Mouse (Mus musculus): ENCODE results near the gene Gm14085. TPM values are rescaled to one million over a fixed set of nuclear protein-coding genes. Genes with fewer than 3 reads are reported as not detected.
"Not testable (repeated sequence)": the region's sequence is repeated elsewhere in the genome, so short reads cannot be mapped to it uniquely, and the experiment has no call there.

Gm14085 gene
- polyA plus RNA-seq, 1 experiment = not detected

- Histone ChIP-seq H3K36me3 (ENCODE audit: control insufficient read depth, insufficient read depth, low read length, poor library complexity, severe bottlenecking) (no peaks in the 10 kb centered on the region), H3K9ac (ENCODE audit: low read depth, poor library complexity, severe bottlenecking) (no peak overlapping the region), H3K9me3 (replicated peaks; ENCODE audit: control insufficient read depth, insufficient read depth, low read length, poor library complexity, severe bottlenecking) (no peaks in the 10 kb centered on the region), H3K4me3 (ENCODE audit: low read depth, low read length) (no peak overlapping the region), H3K27me3 (ENCODE audit: control insufficient read depth, insufficient read depth, low read length, poor library complexity, severe bottlenecking) (no peaks in the 10 kb centered on the region), H3K4me1 (ENCODE audit: control insufficient read depth, insufficient read depth, low read length) (no peaks in the 10 kb centered on the region), H3K27ac (ENCODE audit: insufficient read depth, low read length) (no peak overlapping the region)
- TF ChIP-seq EP300 (IDR thresholded peaks at IDR 0.05; ENCODE audit: insufficient read depth, low read depth, low read length) = no peak
- no peak for TF ChIP-seq POLR2A (IDR thresholded peaks at IDR 0.05; ENCODE audit: insufficient read depth, low read length)
- no peak for TF ChIP-seq CTCF (IDR thresholded peaks at IDR 0.05; ENCODE audit: low read depth, low read length)
Observed at GRCm38 (mm10) chr2:122486674-122487073, 1.9 kb downstream of the Gm14085 start.

GRCm38 (mm10) chr2:122529696-122530095 lies 45.0 kb downstream of the Gm14085 start:
- not testable (repeated sequence) for H3K27me3 ChIP-seq (ENCODE audit: control insufficient read depth, insufficient read depth, low read length, poor library complexity, severe bottlenecking); H3K36me3 ChIP-seq (ENCODE audit: control insufficient read depth, insufficient read depth, low read length, poor library complexity, severe bottlenecking); H3K4me3 ChIP-seq (ENCODE audit: low read depth, low read length); H3K9me3 ChIP-seq (replicated peaks; ENCODE audit: control insufficient read depth, insufficient read depth, low read length, poor library complexity, severe bottlenecking); H3K9ac ChIP-seq (ENCODE audit: low read depth, poor library complexity, severe bottlenecking); H3K4me1 ChIP-seq (ENCODE audit: control insufficient read depth, insufficient read depth, low read length); H3K27ac ChIP-seq (ENCODE audit: insufficient read depth, low read length)

- no peak overlapping the region for H3K27ac ChIP-seq (ENCODE audit: insufficient read depth, low read length)
- no peaks in the 10 kb centered on the region for H3K9me3 ChIP-seq (replicated peaks; ENCODE audit: control insufficient read depth, insufficient read depth, low read length, poor library complexity, severe bottlenecking)
- no peak overlapping the region for H3K4me3 ChIP-seq (ENCODE audit: low read depth, low read length)
- no peak overlapping the region for H3K9ac ChIP-seq (ENCODE audit: low read depth, poor library complexity, severe bottlenecking)
- no peaks in the 10 kb centered on the region for H3K27me3 ChIP-seq (ENCODE audit: control insufficient read depth, insufficient read depth, low read length, poor library complexity, severe bottlenecking)
- TF ChIP-seq EP300 (IDR thresholded peaks at IDR 0.05; ENCODE audit: insufficient read depth, low read depth, low read length) (no peak), POLR2A (IDR thresholded peaks at IDR 0.05; ENCODE audit: insufficient read depth, low read length) (no peak), CTCF (IDR thresholded peaks at IDR 0.05; ENCODE audit: low read depth, low read length) (no peak)
- no peaks in the 10 kb centered on the region for H3K4me1 ChIP-seq (ENCODE audit: control insufficient read depth, insufficient read depth, low read length)
- H3K36me3 ChIP-seq (ENCODE audit: control insufficient read depth, insufficient read depth, low read length, poor library complexity, severe bottlenecking) = no peaks in the 10 kb centered on the region
Observed at GRCm38 (mm10) chr2:122531290-122531689, 46.5 kb downstream of the Gm14085 start.

GRCm38 (mm10) chr2:122531726-122532125 lies 47.0 kb downstream of the Gm14085 start:
- Histone ChIP-seq H3K9ac (ENCODE audit: low read depth, poor library complexity, severe bottlenecking) (no peak overlapping the region), H3K4me3 (ENCODE audit: low read depth, low read length) (no peak overlapping the region), H3K27me3 (ENCODE audit: control insufficient read depth, insufficient read depth, low read length, poor library complexity, severe bottlenecking) (no peaks in the 10 kb centered on the region), H3K36me3 (ENCODE audit: control insufficient read depth, insufficient read depth, low read length, poor library complexity, severe bottlenecking) (no peaks in the 10 kb centered on the region), H3K27ac (ENCODE audit: insufficient read depth, low read length) (no peak overlapping the region), H3K9me3 (replicated peaks; ENCODE audit: control insufficient read depth, insufficient read depth, low read length, poor library complexity, severe bottlenecking) (no peaks in the 10 kb centered on the region), H3K4me1 (ENCODE audit: control insufficient read depth, insufficient read depth, low read length) (no peaks in the 10 kb centered on the region)
- no peak for TF ChIP-seq CTCF (IDR thresholded peaks at IDR 0.05; ENCODE audit: low read depth, low read length)
- no peak for TF ChIP-seq EP300 (IDR thresholded peaks at IDR 0.05; ENCODE audit: insufficient read depth, low read depth, low read length)
- TF ChIP-seq POLR2A (IDR thresholded peaks at IDR 0.05; ENCODE audit: insufficient read depth, low read length) = no peak

GRCm38 (mm10) chr2:122532136-122532801 lies 47.5 kb downstream of the Gm14085 start:
- Histone ChIP-seq H3K27me3 (ENCODE audit: control insufficient read depth, insufficient read depth, low read length, poor library complexity, severe bottlenecking) (no peaks in the 10 kb centered on the region), H3K4me3 (ENCODE audit: low read depth, low read length) (no peak overlapping the region), H3K27ac (ENCODE audit: insufficient read depth, low read length) (no peak overlapping the region), H3K4me1 (ENCODE audit: control insufficient read depth, insufficient read depth, low read length) (no peaks in the 10 kb centered on the region), H3K9me3 (replicated peaks; ENCODE audit: control insufficient read depth, insufficient read depth, low read length, poor library complexity, severe bottlenecking) (no peaks in the 10 kb centered on the region), H3K36me3 (ENCODE audit: control insufficient read depth, insufficient read depth, low read length, poor library complexity, severe bottlenecking) (no peaks in the 10 kb centered on the region), H3K9ac (ENCODE audit: low read depth, poor library complexity, severe bottlenecking) (no peak overlapping the region)
- TF ChIP-seq EP300 (IDR thresholded peaks at IDR 0.05; ENCODE audit: insufficient read depth, low read depth, low read length) (no peak), POLR2A (IDR thresholded peaks at IDR 0.05; ENCODE audit: insufficient read depth, low read length) (no peak), CTCF (IDR thresholded peaks at IDR 0.05; ENCODE audit: low read depth, low read length) (no peak)

- H3K4me1 ChIP-seq (ENCODE audit: control insufficient read depth, insufficient read depth, low read length) = no peaks in the 10 kb centered on the region
- H3K27ac ChIP-seq (ENCODE audit: insufficient read depth, low read length) = no peak overlapping the region
- no peak for TF ChIP-seq POLR2A (IDR thresholded peaks at IDR 0.05; ENCODE audit: insufficient read depth, low read length)
- no peak for TF ChIP-seq EP300 (IDR thresholded peaks at IDR 0.05; ENCODE audit: insufficient read depth, low read depth, low read length)
- no peak for TF ChIP-seq CTCF (IDR thresholded peaks at IDR 0.05; ENCODE audit: low read depth, low read length)
- H3K9me3 ChIP-seq (replicated peaks; ENCODE audit: control insufficient read depth, insufficient read depth, low read length, poor library complexity, severe bottlenecking) = no peaks in the 10 kb centered on the region
- H3K9ac ChIP-seq (ENCODE audit: low read depth, poor library complexity, severe bottlenecking) = no peak overlapping the region
- H3K36me3 ChIP-seq (ENCODE audit: control insufficient read depth, insufficient read depth, low read length, poor library complexity, severe bottlenecking) = no peaks in the 10 kb centered on the region
- no peaks in the 10 kb centered on the region for H3K27me3 ChIP-seq (ENCODE audit: control insufficient read depth, insufficient read depth, low read length, poor library complexity, severe bottlenecking)
- no peak overlapping the region for H3K4me3 ChIP-seq (ENCODE audit: low read depth, low read length)
Observed at GRCm38 (mm10) chr2:122532802-122533186, 48.1 kb downstream of the Gm14085 start.

Data from ES-Bruce4 (cell line).